Mouse (Mus musculus): Measurements from ENCODE around the gene 2310007B03Rik.

GRCm38 (mm10) chr1:93160501-93161133, at the start of gene 2310007B03Rik:
- TF ChIP-seq CTCF (IDR thresholded peaks at IDR 0.05; ENCODE audit: low read depth) (no peak), EP300 (IDR thresholded peaks at IDR 0.05; ENCODE audit: low read depth) (no peak)

All from heart, postnatal 0 days (tissue).